Mouse (Mus musculus): ENCODE measurements around the gene Adamts2.

The Adamts2 gene

DNA sequence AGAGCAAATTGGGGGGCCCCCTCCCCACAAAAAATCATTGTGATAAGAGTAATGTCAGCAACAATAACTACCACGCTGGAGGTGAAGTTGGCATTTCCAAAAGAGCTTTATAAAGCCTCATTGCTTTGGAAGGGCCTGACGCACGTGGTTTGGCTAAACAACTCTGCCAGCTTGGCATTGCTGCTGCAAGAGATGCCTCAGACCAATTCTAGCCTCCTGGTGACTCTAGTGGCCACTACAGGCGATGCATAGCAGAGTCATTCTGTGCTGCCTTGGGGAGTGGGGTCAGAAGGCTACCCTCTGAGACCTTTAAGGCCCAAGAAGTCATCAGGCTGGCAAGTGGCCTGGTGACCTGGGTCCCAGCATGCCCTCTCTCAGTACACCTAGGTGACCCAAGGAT lies 132.2 kb downstream of the Adamts2 start:
- DNase-seq (ENCODE audit: low spot score): no peak

DNA sequence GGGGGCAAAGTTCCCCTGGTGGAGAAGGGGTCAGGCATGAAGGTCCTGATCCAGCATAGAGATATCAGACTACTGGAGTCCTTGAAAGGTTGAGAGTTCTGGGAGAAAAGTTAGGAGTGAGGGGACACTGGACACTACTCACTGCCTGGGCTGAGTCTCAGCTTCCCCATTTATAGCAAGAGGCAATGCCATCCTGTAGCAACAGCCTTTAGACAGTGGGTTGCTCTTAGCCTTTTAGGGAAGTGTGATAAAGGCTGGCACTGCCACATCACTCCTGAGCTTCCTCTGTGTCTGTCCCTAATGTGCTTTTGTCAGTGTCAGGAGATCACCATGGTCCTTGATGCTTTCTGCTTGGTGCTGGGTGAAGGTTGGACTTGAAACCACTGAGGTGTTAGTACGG lies 134.7 kb downstream of the Adamts2 start:
- DNase-seq (ENCODE audit: low spot score): no peak

DNA sequence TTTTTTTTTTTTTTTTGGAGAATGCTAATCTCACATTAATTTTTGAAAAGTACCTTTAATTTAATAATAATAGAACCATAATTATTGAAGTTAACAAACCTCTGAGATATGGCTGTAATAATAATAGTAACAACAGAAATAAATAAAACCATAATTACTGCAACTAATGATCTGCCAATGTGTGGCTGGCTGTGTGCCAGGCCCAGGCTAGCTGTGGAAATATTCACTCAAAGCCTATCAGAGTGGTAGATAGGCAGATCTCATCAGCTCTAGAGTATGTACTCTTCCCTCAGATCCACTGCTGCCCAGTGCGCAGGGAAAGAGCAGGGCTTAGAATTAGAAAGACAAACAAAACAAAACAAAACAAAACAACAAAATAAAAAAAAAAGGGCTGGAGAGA lies 136.6 kb downstream of the Adamts2 start:
- DNase-seq (ENCODE audit: low spot score): no peak

DNA sequence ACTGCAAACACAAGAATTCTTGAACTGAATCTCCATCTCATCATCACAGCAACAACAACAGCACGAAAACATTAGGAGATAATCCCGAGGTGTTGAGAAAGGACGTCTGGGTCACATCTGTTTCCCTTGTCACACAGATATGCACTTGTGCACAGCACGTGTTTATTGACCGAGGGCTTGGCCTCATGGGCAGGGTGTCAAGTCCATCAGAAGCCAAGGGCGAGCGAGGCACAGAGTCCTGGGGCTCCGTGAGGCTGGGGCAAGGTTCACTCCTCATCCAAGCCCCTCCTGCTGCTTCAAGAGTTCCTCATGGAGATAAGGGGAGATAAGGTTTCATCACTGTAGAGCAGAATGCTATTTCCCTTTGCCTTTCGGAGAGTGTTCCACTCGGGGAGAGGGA lies 137.6 kb downstream of the Adamts2 start:
- peak; percentile 30 for DNase-seq (ENCODE audit: low spot score)

DNA sequence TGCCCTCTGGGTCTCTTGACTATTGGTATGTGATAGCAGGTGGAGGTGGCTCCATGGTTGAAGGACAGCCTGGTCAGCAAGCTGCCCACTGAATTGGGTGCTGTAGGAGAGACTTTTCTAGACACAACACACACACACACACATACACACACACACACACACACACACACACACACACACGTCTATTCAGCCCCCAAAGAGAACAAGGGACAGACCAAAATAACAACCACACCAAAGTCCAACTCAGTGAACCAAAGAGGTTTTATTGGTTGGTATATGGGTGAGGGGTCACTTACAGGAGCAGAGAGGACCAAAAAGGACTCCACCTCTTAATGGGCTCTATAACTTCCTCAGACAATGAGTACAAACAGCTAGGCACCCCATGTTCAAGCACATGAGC lies 140.3 kb downstream of the Adamts2 start:
- no peak for DNase-seq (ENCODE audit: low spot score)

DNA sequence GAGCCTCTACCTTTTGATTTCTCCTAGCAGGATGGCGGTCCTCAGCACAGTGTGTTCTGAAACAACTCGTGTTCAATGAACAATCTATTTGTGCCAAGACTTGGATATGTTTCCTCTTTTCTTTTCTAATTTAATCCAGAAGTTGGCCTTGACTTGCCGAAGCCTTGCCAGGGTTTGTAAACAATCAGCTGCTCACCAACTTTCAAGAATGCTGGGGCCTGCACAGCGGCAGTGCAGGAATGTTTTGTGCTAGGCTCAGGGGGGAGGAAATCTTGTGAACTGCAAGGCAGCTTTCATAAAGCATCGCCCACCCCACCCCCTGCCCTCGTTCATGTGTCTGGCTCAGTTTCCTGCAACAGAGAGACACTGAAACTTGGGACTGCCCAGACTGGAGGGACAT lies 143.1 kb downstream of the Adamts2 start:
- no peak for DNase-seq (ENCODE audit: low spot score)

DNA sequence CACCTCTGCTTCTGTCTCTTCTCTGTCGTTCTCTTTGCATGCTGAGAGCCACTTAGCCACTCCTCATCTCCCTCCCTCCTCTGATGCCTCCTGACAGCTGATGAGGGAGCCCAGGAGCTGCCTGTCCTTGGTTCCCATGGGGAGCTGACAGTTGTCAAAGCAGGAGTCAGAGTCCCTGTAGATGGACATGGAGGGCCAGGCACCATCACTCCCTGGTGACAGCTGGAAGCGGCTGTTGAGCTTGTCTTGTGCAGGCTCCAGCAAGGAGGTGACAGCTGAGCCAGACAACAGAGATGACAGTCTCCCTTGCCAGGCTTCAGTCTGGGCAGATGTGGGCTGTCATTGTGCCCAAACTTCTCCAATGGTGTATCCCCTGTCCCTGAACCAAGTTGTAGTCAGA lies 144.6 kb downstream of the Adamts2 start:
- no peak for DNase-seq (ENCODE audit: low spot score)

DNA sequence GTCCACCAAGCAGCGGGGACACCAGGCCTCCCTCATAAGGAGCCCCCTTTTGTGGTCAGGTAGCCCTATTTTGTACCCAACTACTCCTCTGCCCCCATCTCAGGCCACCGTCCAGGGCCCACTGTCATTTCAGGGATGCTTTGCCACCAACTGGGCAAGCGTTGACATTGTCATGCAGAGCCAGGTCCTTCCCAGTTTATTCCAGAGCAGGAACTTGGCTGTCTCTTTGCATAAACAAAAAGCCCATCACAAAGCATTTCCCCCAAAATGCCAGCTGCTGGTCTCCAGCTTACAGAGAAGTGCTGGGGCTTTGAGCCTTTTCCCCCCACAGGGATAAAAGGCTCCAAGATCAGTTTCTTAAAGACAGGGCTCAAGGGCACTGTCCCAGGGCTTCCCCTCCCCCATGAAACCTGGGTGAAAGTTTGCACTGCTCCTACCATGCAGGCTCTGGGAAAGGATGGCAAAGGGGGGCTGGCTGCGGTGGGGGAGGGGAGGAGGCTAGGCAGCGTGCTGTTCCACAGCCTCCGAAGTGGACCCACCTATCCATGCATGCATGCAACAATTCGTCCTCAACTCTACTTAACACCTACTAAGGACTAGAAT lies 149.2 kb downstream of the Adamts2 start:
- DNase-seq (ENCODE audit: low spot score): no peak

DNA sequence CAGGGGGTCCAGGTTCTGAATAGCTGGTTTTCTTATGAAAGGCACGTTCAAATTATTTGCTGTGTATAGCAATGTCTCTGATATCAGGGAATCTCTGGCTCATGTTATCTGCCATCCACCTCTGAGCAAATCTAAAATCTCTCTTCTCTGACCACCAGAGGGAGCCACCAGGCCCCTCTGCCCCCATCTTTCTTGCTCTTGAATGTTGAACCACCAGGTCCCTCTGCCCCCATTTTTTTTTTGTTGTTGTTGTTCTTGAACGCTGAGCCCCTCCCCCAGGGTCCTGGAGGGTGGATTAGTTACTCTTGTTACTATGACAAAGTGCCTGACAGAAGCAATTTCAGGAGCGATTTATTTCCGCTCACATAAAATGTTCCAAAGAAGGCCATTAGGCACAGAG lies 155.9 kb downstream of the Adamts2 start:
- no peak for DNase-seq (ENCODE audit: low spot score)

DNA sequence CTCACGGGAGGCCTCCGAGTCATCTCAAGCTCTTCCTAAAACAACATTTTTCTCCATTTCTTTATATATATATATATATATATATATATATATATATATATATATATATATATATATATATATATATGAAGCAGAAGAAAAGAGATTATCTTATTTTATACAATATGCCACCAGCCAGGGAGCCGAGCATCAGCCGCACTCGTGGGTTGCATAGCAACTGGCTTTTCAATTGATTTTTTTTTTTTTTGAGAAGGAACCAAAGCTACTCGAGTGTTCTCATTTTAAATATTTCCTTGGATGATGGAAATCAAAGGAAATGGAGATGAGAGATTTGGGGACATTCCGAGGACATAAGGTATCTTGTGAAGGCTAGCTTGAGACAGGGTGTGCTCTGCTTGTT lies 164.6 kb downstream of the Adamts2 start:
- no peak for DNase-seq (ENCODE audit: low spot score)

DNA sequence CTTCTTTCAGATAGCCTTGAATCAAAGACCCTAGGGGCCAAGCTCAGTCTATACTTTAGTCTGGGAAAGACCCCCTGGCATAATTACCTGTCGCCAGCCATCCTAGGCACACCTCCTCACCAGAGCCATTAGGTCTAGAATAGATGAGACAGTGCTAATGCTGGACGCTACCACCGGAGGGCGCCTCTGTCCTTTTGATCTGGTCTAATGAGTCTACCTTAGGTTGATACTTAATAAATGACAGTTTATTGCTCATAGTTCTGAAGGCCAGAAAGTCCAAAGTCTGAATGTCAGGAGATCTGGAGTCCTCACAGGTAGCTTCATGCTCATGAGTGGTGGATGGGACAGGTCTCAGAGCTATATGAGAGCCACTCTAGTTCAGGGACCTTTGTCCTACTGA lies 165.2 kb downstream of the Adamts2 start:
- DNase-seq (ENCODE audit: low spot score): peak; percentile 30

DNA sequence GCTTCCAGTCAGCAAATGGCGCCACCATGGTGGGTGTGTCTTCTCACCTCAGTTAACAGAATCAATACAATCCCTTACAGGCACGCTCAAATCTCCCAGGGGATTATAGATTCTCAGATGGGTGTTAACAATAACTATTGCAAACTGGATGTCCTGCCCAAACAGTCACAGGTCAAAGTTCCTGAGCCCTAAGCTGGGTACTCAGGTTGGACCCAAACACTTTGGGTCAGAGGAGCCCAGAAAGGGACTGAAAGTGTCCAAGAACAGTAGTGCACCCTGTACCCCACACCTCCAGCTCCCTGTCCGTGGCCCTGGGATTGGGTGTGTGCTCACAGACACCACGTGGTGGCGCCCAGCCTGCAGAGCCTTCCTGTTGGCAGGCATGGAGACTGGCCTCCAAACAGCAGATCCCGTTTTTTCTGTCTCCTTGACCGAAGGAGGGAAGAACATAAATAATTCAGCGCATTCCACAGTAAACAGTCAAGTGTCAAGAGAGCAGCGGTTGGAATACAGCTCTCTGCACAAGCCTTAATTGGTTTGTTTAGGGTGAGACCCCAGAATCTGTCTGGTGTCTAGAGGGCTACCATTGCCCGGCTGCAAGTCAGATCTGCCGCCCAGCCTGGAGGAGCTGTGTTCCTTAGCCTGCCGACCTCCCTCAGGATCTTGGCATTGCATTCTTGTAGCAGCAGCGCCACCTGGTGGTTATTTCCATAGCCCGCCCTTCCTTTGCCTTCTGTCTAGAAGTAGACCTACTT lies 167.3 kb downstream of the Adamts2 start:
- peak; percentile 96 for DNase-seq (ENCODE audit: low spot score)

DNA sequence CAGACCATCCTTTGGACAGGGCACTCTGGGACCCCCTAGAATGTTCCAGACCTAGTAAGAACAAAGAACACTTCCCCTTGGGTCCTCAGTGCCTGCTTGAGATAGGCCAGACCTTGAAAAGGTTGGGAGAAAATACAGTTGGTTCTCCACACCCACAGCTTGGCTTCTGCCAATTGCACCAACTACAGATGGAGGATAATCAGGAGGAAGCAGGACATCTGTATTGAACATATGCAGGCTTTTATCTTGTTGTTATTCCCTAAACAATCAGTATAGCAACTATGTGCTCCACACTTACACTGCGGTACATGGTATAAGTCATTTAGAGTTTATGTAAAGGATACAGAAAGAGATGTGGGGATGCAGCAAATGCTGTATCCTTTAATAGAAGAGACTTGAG lies 169.1 kb downstream of the Adamts2 start:
- DNase-seq (ENCODE audit: low spot score): no peak

DNA sequence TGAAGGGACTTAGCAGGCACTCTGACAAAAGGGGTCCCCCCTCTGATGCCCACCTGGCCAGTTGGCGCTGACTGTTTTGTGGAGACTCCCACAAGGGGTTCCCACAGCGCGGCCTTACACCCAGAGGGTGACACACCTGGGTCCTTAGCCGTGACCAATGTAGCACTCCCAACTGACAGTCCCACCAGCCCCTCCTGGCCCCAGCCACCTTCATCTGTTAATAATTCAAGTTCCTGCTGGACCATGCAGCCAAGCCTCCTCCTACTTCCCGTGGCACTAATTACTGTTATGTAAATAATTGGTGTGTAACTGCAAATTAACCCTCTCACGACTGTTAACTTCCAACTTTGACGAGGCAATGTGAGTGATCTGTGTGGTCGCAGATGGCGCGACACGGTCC lies 195.8 kb downstream of the Adamts2 start:
- no peak for DNase-seq (ENCODE audit: low spot score)

DNA sequence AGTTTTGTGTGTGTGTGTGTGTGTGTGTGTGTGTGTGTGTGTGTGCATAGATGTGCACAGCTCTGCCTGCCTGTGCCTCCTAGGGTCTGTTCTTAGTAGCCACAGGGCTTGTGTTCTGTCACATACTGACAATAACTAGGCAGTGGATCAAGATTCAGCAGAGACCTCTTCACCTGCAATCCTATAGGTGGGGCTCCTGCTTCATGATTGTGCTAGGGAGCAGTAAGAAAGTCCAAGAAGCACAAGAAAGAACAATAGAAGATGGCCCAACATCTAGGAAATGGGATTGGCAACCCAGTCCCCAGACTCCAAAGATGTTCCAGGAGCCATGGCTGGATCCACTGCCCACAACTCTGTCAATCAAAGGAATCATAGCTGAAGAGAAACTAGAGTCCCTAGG lies 197.0 kb downstream of the Adamts2 start:
- DNase-seq (ENCODE audit: low spot score): no peak

DNA sequence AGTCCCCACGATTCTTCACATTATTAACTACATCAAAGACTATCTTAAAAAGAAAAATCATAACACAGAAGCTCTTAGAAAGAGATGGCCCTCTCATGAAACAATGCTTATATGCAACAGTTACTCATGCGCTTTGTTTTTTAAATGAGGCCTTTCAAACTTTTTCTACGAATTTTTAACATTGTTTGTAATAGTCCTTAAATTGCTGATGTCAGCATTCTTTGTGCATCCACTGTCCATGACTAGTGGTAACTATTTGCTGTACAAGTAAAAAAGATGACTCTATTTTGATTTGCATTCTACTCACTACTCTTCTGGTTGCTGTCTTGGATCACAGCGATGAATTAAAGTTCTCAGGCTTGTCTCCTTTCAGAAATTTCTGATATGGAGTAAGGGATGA lies 212.3 kb downstream of the Adamts2 start:
- DNase-seq (ENCODE audit: low spot score): no peak

DNA sequence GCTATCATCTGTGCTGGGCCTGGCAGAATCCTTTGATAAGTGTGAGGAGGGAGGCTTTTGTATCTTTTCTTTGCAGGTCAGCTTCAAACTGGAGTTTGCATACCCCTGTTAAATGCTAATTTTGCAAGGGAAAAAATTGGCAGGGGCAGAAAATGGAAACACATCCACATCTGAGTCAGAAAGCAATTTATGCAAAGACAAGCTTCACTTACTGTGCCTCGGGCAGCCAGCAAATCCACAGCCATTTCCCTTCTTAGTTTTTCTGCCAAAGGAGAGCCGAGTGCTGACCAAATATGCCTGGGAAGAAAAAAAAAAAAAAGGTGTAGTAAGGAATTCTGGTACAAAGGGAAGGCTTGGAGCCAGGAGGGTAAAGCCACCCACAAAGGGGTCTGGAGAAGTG lies 224.3 kb downstream of the Adamts2 start:
- no peak for DNase-seq (ENCODE audit: low spot score)

DNA sequence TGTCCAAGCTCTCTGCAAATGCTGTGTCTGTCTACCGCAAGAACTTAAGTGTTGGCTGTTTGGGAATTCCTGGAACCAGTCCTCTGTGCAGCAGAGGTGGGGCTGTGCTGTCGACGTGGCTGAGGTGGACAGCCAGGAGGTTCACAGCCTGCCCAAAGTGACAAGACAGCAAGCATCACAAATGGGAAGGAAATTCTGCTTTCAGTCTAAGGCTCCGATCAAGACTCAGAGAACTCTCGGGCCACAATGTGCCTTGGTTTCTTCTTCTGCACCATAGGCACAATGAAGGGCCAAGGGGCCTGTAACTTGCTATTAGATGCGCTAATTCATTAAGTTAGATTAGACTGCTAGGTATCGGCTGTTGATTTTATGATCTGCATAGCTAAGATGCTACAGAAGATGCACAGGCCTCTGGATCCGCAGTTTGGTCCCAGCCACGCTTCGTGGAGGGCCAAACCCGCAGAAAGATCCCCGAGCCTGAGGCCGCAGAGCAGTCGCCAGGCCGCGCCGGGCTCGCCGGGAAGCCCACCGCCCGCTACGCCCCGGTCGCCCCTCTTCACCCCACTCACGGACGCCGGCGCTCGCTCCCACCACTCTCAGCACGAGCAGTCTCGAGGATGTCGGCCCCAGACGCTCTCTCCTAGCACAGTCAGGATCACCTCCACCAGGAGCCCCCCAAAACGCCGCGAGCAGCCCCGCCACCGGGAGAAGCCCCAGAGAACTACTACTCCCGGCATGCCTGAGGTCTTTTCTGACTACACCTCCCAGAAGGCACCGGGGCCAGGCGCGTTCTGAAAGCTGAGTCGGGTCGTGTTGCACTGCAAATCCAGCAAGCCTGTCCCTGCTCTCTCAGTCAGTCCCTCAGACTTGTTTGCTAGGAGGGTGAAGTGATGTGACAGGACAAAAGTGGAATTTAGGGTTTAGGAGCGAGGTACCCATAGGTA lies 225.4 kb downstream of the Adamts2 start, which contains the start of gene Zfp354c:
Gene Zfp354c (minus strand): TSS at position 715 of the 944 bp plus-strand sequence.
- peak; percentile 93 for DNase-seq (ENCODE audit: low spot score)

DNA sequence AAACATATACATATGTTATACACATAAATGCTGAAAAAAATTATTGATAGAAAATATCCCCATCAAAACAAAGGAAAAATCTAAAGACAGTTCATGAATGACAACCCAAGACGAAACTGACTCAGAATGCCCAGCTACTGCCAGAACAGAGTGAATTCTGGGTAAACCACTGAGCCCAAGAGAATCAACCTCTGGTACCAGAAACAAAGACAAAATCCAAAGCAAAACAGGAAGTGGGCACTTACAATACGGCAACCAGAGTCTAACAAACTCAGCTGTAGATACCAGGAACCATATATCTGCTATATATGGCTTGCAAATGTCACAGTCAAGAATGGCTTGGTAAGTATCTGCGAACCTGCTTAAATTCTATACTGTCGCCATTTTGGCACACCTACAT lies 233.8 kb downstream of the Adamts2 start:
- no peak for DNase-seq (ENCODE audit: low spot score)

DNA sequence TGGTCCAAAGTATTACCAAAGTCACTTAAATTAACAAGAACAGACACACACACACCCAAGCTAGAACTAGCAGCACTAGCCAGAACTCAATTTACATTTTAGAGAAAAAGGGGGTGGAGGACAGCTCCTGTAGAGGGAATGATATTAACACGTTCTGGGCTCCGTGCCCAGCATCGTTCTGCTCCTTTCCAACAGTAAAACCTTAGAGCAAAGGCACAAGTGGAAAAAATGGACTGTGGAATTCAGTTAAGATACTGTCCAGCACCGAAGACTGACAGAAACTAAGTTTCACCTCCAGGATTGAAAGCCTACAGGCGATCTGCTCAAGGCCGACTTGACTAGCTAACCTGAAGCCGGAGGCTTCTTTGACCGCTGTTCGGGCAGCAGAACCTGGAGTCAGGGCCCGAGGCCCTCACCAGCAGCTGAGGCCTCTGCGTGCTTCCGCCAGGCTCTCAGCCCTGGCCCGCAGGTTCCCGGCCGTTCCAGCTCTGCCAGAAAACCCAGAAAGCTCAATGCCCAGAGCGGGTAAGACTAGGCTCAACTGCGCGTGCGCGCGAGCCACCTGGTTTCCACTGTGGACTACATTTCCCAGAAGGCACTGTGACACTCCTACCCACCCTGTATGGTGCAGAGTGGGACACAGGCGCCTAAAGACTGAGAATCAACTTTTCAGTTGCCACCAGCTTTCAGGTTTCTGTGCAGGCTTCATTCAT lies 239.3 kb downstream of the Adamts2 start, which contains the start of gene Zfp879:
Gene Zfp879 (minus strand): TSS at position 530 of the 713 bp plus-strand sequence.
- DNase-seq (ENCODE audit: low spot score): peak; percentile 97

DNA sequence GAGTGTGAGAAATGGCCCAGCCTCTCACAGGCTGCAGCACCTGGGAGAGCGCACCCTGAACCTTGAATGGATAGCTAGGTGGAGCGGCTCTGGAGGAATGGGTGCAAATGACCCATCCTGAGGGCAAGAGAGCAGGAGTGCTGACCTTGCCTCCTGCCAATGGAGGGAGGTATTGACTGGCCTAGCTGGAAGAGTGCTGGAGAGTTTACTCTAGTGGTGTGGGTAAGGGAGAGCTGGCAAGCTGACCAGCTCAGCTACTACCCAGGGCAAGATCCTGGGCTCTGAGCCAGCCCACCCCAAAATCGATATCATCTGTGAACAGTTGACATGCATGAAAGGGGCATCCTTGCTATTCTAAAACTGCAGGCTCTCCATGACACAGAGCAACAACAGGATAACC lies 244.1 kb downstream of the Adamts2 start:
- DNase-seq (ENCODE audit: low spot score): no peak

DNA sequence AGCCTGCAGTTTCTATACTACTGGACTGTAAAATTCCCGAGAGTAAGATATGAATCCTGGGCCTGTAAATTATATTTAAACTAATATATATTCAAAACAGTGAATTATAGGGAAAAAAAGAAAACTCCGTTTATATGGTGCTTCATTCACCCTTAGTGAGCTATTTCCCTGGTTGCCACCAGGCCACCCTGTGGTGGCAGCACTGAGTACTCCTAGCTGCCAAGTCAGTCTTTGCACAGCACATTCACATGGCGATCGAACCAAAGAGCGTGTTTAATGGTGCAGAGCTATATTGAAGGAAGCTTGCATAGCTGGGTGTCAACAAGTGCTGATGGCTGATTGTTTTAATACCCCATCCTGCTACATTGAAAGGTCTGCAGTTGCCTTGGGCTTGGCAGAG lies 245.2 kb downstream of the Adamts2 start:
- no peak for DNase-seq (ENCODE audit: low spot score)

All from embryo, embryonic 10 days (tissue).